In genomic region chr5:29641124-29641884, GRCm38 (mm10) we compare ENCODE assay signal across 33 mouse cellular contexts.
DNase-seq lines count a peak whose midpoint lies in the region; ATAC-seq and TF ChIP-seq lines count a peak whose summit lies in the region.
"Had no signal": no experiment of that assay in that cellular context is flagged by ENCODE, and none has a peak within 500 bp of the region (broad histone marks: within the 10 kb centered on the region; RNA-seq: fewer than 3 reads in every experiment).

No protein-coding gene starts in this region.

- no peak for DNase-seq in frontal cortex, adult 2 months (ENCODE audit: extremely low spot score in 1 of 2, low spot score in 1 of 2)
- peak; percentile 14 for DNase-seq in MEL-GATA-1-ER (ENCODE audit: extremely low read depth, low read depth)
- peak; percentile 13 for DNase-seq in brain, adult 2 months (ENCODE audit: low read depth, low spot score)
- DNase-seq in cerebellum, adult 11 months, result no peak
- DNase-seq in layer of hippocampus, adult 2 months (ENCODE audit: low spot score in 2 of 2), result no peak
- DNase-seq in hindbrain, postnatal 0 days (ENCODE audit: low spot score), result no peak
- DNase-seq: adrenal gland, adult 8-10 months; adrenal gland, postnatal 25 days; B cell, adult 2 months; cerebellum, adult 11-12 months; cerebellum, adult 8-10 months; cerebellum, postnatal 10 days; cerebellum, postnatal 36 days; embryo, embryonic 11 days; gastrocnemius, postnatal 25 days; heart, adult 2 months; kidney, adult 11 months had no signal

- peak; percentile 31; the same call in 1 of the 2 replicates for ATAC-seq in frontal cortex, adult (ENCODE audit: low TSS enrichment)
- ATAC-seq in megakaryocyte-erythroid progenitor cell, adult 5-6 weeks (replicated peaks; ENCODE audit: low FRiP score, low TSS enrichment, poor library complexity, severe bottlenecking), result peak; percentile 27; the same call in 1 of the 2 replicates
- ATAC-seq in hindbrain, postnatal 0 days, result no peak
- ATAC-seq: forebrain, embryonic 13.5 days; forebrain, embryonic 16.5 days; intestine, embryonic 15.5 days; Patski had no signal

- no peak overlapping the region for H3K27ac ChIP-seq in layer of hippocampus, adult 2 months
- H3K27ac ChIP-seq in hindbrain, postnatal 0 days, result no peak overlapping the region
- H3K27ac ChIP-seq: embryonic facial prominence, embryonic 10.5 days; embryonic facial prominence, embryonic 13.5 days; forebrain, embryonic 10.5 days; forebrain, embryonic 13.5 days; heart, adult 2 months; heart, embryonic 10.5 days; heart, embryonic 13.5 days; hindbrain, embryonic 12.5 days; hindbrain, embryonic 15.5 days; intestine, embryonic 15.5 days had no signal

- no peak for TF ChIP-seq CTCF in layer of hippocampus, adult 2 months (conservative IDR thresholded peaks at IDR 0.05)
- no peak for TF ChIP-seq CTCF in hindbrain, postnatal 0 days (IDR thresholded peaks at IDR 0.05; ENCODE audit: low read depth)

- no peak overlapping the region for H3K4me3 ChIP-seq in layer of hippocampus, adult 2 months
- H3K4me3 ChIP-seq in hindbrain, postnatal 0 days (ENCODE audit: low read length), result no peak overlapping the region
- H3K4me3 ChIP-seq: embryonic facial prominence, embryonic 10.5 days; embryonic facial prominence, embryonic 13.5 days; erythroblast, embryonic 14.5 days; forebrain, embryonic 10.5 days; forebrain, embryonic 13.5 days; heart, adult 2 months; heart, embryonic 10.5 days; heart, embryonic 13.5 days; hindbrain, embryonic 12.5 days; hindbrain, embryonic 15.5 days; intestine, embryonic 15.5 days had no signal

- peaks cover 27% of the 10 kb centered on the region; the same call in 1 of the 2 replicates for H3K36me3 ChIP-seq in hindbrain, postnatal 0 days (ENCODE audit: insufficient read depth, low read length)

- H3K4me2 ChIP-seq in hindbrain, postnatal 0 days (ENCODE audit: low read depth, low read length), result no peak overlapping the region
- H3K4me2 ChIP-seq: embryonic facial prominence, embryonic 13.5 days; forebrain, embryonic 13.5 days; heart, embryonic 13.5 days; hindbrain, embryonic 12.5 days; hindbrain, embryonic 15.5 days; intestine, embryonic 15.5 days had no signal

- no peaks in the 10 kb centered on the region for H3K9me3 ChIP-seq in hindbrain, postnatal 0 days (ENCODE audit: low read length)
- H3K9me3 ChIP-seq: embryonic facial prominence, embryonic 10.5 days; embryonic facial prominence, embryonic 13.5 days; forebrain, embryonic 10.5 days; forebrain, embryonic 13.5 days; G1E; heart, embryonic 10.5 days; heart, embryonic 13.5 days; hindbrain, embryonic 12.5 days; hindbrain, embryonic 15.5 days; intestine, embryonic 15.5 days had no signal

- no peaks in the 10 kb centered on the region for H3K4me1 ChIP-seq in hindbrain, postnatal 0 days (ENCODE audit: insufficient read depth, low read length)
- H3K4me1 ChIP-seq: embryonic facial prominence, embryonic 10.5 days; embryonic facial prominence, embryonic 13.5 days; forebrain, embryonic 10.5 days; forebrain, embryonic 13.5 days; heart, embryonic 10.5 days; heart, embryonic 13.5 days; hindbrain, embryonic 12.5 days; hindbrain, embryonic 15.5 days; intestine, embryonic 15.5 days had no signal

- H3K9ac ChIP-seq in hindbrain, postnatal 0 days (replicated peaks; ENCODE audit: low read length), result no peak overlapping the region
- H3K9ac ChIP-seq: embryonic facial prominence, embryonic 13.5 days; forebrain, embryonic 13.5 days; heart, embryonic 13.5 days; hindbrain, embryonic 12.5 days; hindbrain, embryonic 15.5 days; intestine, embryonic 15.5 days had no signal

- 86% methylated on average over 7 of the region's 7 CpGs for WGBS in hindbrain, postnatal 0 days

- H3K27me3 ChIP-seq in hindbrain, postnatal 0 days (ENCODE audit: insufficient read depth, low read length), result no peaks in the 10 kb centered on the region
- H3K27me3 ChIP-seq: CH12.LX; embryonic facial prominence, embryonic 13.5 days; forebrain, embryonic 13.5 days; heart, embryonic 13.5 days; hindbrain, embryonic 12.5 days; hindbrain, embryonic 15.5 days; intestine, embryonic 15.5 days; Patski had no signal

Comparison
In these comparisons a context has a peak if more than half of its experiments do, and no peak if none do; other contexts are left out.
1. DNase-seq: peak in MEL-GATA-1-ER (single experiment) and brain, adult 2 months (single experiment); none in frontal cortex, adult 2 months (0 of 2), cerebellum, adult 11 months (single experiment), layer of hippocampus, adult 2 months (0 of 2) and hindbrain, postnatal 0 days (single experiment).